Mouse (Mus musculus) MEL (cell line): ENCODE results near the gene Clns1a.

Experiments used
- CHD1 ChIP-seq: IDR thresholded peaks from 2 replicates; pipeline ENCODE4 v1.6.1; 2012; ENCODE audit warnings: low read depth, mild to moderate bottlenecking, inconsistent platforms, low read length, improper control_type of control experiment
- EP300 ChIP-seq, 2 experiments: IDR thresholded peaks; 2 replicates each; pipeline ENCODE4 v1.6.1; 2011; ENCODE audit warnings: improper control_type of control experiment in 2 of 2, low read length in 2 of 2, low read depth in 1 of 2, mild to moderate bottlenecking in 1 of 2
- GATA1 ChIP-seq: IDR thresholded peaks from 2 replicates; pipeline ENCODE4 v1.6.1; 2011; ENCODE audit warnings: low read depth, low read length, improper control_type of control experiment
- MYC ChIP-seq: IDR thresholded peaks from 2 replicates; pipeline ENCODE4 v1.6.1; 2011; ENCODE audit warnings: low read depth, mild to moderate bottlenecking, low read length, improper control_type of control experiment, moderate library complexity
- POLR2A ChIP-seq, 2 experiments: IDR thresholded peaks; 2 replicates each; pipeline ENCODE4 v1.6.1; 2011 to 2012; ENCODE audit warnings: low read length in 2 of 2, mild to moderate bottlenecking in 2 of 2, control low read depth in 1 of 2, improper control_type of control experiment in 1 of 2, low read depth in 1 of 2, moderate library complexity in 1 of 2; ENCODE audit not compliant: control insufficient read depth in 1 of 2, insufficient read depth in 1 of 2, poor library complexity in 1 of 2
- SMC3 ChIP-seq: IDR thresholded peaks from 2 replicates; pipeline ENCODE4 v1.6.1; 2011; ENCODE audit warnings: low read depth, low read length, improper control_type of control experiment
- USF1 ChIP-seq: IDR thresholded peaks from 2 replicates; pipeline ENCODE4 v1.6.1; 2014; ENCODE audit warnings: low read depth, mild to moderate bottlenecking, inconsistent platforms, low read length, improper control_type of control experiment, moderate library complexity
- ZC3H11A ChIP-seq: IDR thresholded peaks from 2 replicates; pipeline ENCODE4 v1.6.1; 2012; ENCODE audit warnings: low read depth, mild to moderate bottlenecking, inconsistent platforms, low read length, improper control_type of control experiment
- ZMIZ1 ChIP-seq: IDR thresholded peaks from 2 replicates; pipeline ENCODE4 v1.6.1; 2012; ENCODE audit warnings: low read depth, mild to moderate bottlenecking, inconsistent platforms, low read length, improper control_type of control experiment, moderate library complexity

- TF ChIP-seq ZMIZ1, result no peak
- no peak for TF ChIP-seq ZC3H11A
- TF ChIP-seq EP300 (IDR thresholded peaks at IDR 0.05; ENCODE audit: low read depth in 1 of 2, low read length in 2 of 2), result no peak
- TF ChIP-seq USF1, result no peak
- no peak for TF ChIP-seq POLR2A (IDR thresholded peaks at IDR 0.05; ENCODE audit: control insufficient read depth in 1 of 2, insufficient read depth in 1 of 2, low read depth in 1 of 2, low read length in 2 of 2, poor library complexity in 1 of 2)
- no peak for TF ChIP-seq GATA1
- no peak for TF ChIP-seq MYC
- TF ChIP-seq CHD1, result no peak
- TF ChIP-seq SMC3, result no peak
These were observed 52.2 kb downstream of the Clns1a start for GRCm38 (mm10) chr7:97748527-97749206.
